Comparison of ENCODE assay signal across 10 mouse cellular contexts in genomic region chr17:29165452-29165851, GRCm38 (mm10). TPM values are rescaled to one million over a fixed set of nuclear protein-coding genes. Genes with fewer than 3 reads are reported as not detected.
DNase-seq lines count a peak whose midpoint lies in the region; ATAC-seq and TF ChIP-seq lines count a peak whose summit lies in the region.
"Had no signal": no experiment of that assay in that cellular context is flagged by ENCODE, and none has a peak within 500 bp of the region (broad histone marks: within the 10 kb centered on the region; RNA-seq: fewer than 3 reads in every experiment).

No protein-coding gene starts in this region.

- H3K36me3 ChIP-seq in spleen, adult 2 months (ENCODE audit: control insufficient read depth, insufficient read depth, low read length), result no peaks in the 10 kb centered on the region
- no peaks in the 10 kb centered on the region for H3K36me3 ChIP-seq in liver, embryonic 16.5 days (ENCODE audit: control insufficient read depth, insufficient read depth)

- 0 out of 2 replicates have a peak, but pooled peaks have one; percentile 17 for ATAC-seq in liver, embryonic 16.5 days (ENCODE audit: low read depth)

- H3K4me1 ChIP-seq in spleen, adult 2 months (ENCODE audit: control insufficient read depth, insufficient read depth, insufficient read length), result peaks cover 77% of the 10 kb centered on the region
- peaks cover 13% of the 10 kb centered on the region for H3K4me1 ChIP-seq in liver, embryonic 16.5 days (ENCODE audit: control insufficient read depth, low read depth, low read length)

- no peak overlapping the region; the same call in 1 of the 2 replicates for H3K4me3 ChIP-seq in spleen, adult 2 months (ENCODE audit: extremely low read depth, insufficient read depth, insufficient read length)
- no peak overlapping the region for H3K4me3 ChIP-seq in liver, embryonic 16.5 days (ENCODE audit: low read depth, low read length)
- H3K4me3 ChIP-seq: embryonic facial prominence, embryonic 13.5 days had no signal

- TF ChIP-seq CTCF in spleen, adult 2 months (IDR thresholded peaks at IDR 0.05; ENCODE audit: extremely low read depth, insufficient read depth, insufficient read length, insufficient replicate concordance), result no peak

- DNase-seq in spleen, adult 2 months (ENCODE audit: low read depth in 1 of 2, low spot score in 2 of 2), result no peak
- DNase-seq in spleen, adult 12 weeks (ENCODE audit: low spot score), result no peak
- peak; percentile 44 for DNase-seq in c-Kit-positive CD71-positive TER-119-positive erythroid progenitor cells, embryonic 14.5 days (ENCODE audit: low spot score)
- DNase-seq in thymus, postnatal 14 days, result peak; percentile 56
- DNase-seq in Muller cell, postnatal 12 days (ENCODE audit: inconsistent ontology term), result no peak
- no peak for DNase-seq in frontal cortex, postnatal 10 days (ENCODE audit: low spot score in 2 of 2)
- DNase-seq: adrenal gland, postnatal 36 days; heart, postnatal 10 days had no signal

- 36% methylated on average over 6 of the region's 6 CpGs for WGBS in spleen, adult 2 months
- WGBS in liver, embryonic 16.5 days (ENCODE audit: insufficient replicate concordance), result 12% methylated on average over 6 of the region's 6 CpGs

- no peak overlapping the region for H3K9ac ChIP-seq in liver, embryonic 16.5 days (ENCODE audit: low read depth, low read length)

- no peaks in the 10 kb centered on the region for H3K27me3 ChIP-seq in spleen, adult 2 months (ENCODE audit: control insufficient read depth, insufficient read depth, low read length)
- no peaks in the 10 kb centered on the region for H3K27me3 ChIP-seq in liver, embryonic 16.5 days (ENCODE audit: control insufficient read depth, insufficient read depth, low read depth, low read length)

- H3K4me2 ChIP-seq in liver, embryonic 16.5 days (ENCODE audit: low read depth, low read length), result no peak overlapping the region

- H3K27ac ChIP-seq in spleen, adult 2 months (ENCODE audit: insufficient read depth, low read length), result peak overlapping the region; percentile 86
- no peak overlapping the region for H3K27ac ChIP-seq in liver, embryonic 16.5 days (ENCODE audit: low read length)
- H3K27ac ChIP-seq: embryonic facial prominence, embryonic 13.5 days had no signal

- H3K9me3 ChIP-seq in liver, embryonic 16.5 days (replicated peaks; ENCODE audit: control insufficient read depth, low read length), result no peaks in the 10 kb centered on the region; the same call in 1 of the 2 replicates

- TF ChIP-seq POLR2A in spleen, adult 2 months (IDR thresholded peaks at IDR 0.05; ENCODE audit: low read depth, low read length), result no peak

RNA-seq across cellular contexts. Expression of gene Rab44, which starts 51.5 kb away (rescaled TPM):
- polyA plus RNA-seq in spleen, adult 2 months (2012; rRNA removed), result 4.9 and 5.2 TPM in 2 replicates
- 9.9 and 10.9 TPM in 2 replicates for polyA plus RNA-seq in liver, embryonic 16.5 days (2015; fragmentation: Nextera tagmentation; extraction: Ambion mirVana)

Comparison
In these comparisons a context has a peak if more than half of its experiments do, and no peak if none do; other contexts are left out.
1. DNase-seq: peak in c-Kit-positive CD71-positive TER-119-positive erythroid progenitor cells, embryonic 14.5 days (single experiment) and thymus, postnatal 14 days (single experiment); none in spleen, adult 2 months (0 of 2), spleen, adult 12 weeks (single experiment), Muller cell, postnatal 12 days (single experiment) and frontal cortex, postnatal 10 days (0 of 2).